Mouse (Mus musculus): Measurements from ENCODE around the gene Zfp365. TPM values are rescaled to one million over a fixed set of nuclear protein-coding genes. Genes with fewer than 3 reads are reported as not detected.

Gene Zfp365
- total RNA-seq, 2 experiments from 2014 or later = 456 to 474 TPM

DNA sequence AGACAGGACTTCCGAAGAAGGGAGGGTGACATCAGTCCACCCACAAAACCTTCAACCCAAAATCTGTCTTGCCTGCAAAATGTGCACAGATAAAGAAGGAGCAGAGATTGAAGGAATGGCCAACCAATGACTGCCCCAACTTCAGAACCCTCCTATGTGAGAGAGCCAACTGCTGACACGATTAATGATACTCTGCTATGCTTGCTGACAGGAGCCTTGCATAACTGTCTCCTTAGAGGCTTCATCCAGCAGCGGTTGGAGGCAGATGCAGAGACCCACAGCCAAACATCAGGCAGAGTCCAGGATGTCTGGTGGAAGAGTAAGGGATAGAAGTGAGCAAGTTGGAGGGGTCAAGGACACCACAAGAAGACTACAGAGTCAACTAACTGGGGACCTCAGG, 73.3 kb downstream of the Zfp365 start:
- intact Hi-C loops (cut with DNase I) = no loop called here
- Histone ChIP-seq H3K4me3 (no peak overlapping the region), H3K27ac (no peak overlapping the region)
- no peak for DNase-seq (ENCODE audit: extremely low spot score in 1 of 2, low spot score in 2 of 2)
- no peak for TF ChIP-seq CTCF (IDR thresholded peaks at IDR 0.05)

DNA sequence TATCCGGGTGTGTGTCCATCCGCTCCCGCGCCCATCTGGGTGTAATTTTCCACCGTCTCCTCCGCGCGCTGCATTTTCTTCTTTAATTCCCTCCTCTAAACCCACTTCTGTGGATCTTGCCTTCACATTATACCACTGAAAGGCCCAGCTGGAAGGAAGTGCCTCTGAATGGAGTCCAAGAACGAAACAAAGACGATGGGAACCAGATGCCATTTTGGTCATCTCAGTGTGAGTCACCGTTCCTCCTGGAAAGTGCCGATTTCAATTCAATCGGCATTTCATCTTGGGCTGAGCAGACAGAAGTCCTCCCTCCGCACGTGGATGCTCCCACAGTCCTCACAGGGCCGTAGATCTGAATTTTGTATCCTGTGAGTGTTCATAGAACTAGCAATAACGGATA, 76.0 kb downstream of the Zfp365 start:
- DNase-seq (ENCODE audit: extremely low spot score in 1 of 2, low spot score in 2 of 2) = peak in 1 of 2 experiments; percentile 19
- intact Hi-C loops (cut with DNase I) = no loop called here
- TF ChIP-seq CTCF (IDR thresholded peaks at IDR 0.05) = no peak
- no peak overlapping the region for H3K4me3 ChIP-seq
- H3K27ac ChIP-seq = no peak overlapping the region

Other genes starting within 250 kb of the Zfp365 start
- 1 to 10 TPM; 4.0 to 5.3 TPM for gene Rtkn2, start 66.9 kb upstream of the Zfp365 start, total RNA-seq (2021)

Data from left cerebral cortex, adult 2 months (tissue).